Mouse (Mus musculus) activated CD4-positive, CD25-positive, alpha-beta regulatory T cell, adult 9 weeks (primary cell): Measurements from ENCODE around the gene Fkbp1b. TPM values are rescaled to one million over a fixed set of nuclear protein-coding genes. Genes with fewer than 3 reads are reported as not detected.

Experiments used
- polyA plus RNA-seq: library from polyadenylated mRNA; unstranded; fragments of 100-300 nt; shearing (Covaris generic); gene quantifications from one replicate; pipeline ENCODE4 v1.2.1, GENCODE M21; 2017

Fkbp1b gene
- not detected for polyA plus RNA-seq

DNA sequence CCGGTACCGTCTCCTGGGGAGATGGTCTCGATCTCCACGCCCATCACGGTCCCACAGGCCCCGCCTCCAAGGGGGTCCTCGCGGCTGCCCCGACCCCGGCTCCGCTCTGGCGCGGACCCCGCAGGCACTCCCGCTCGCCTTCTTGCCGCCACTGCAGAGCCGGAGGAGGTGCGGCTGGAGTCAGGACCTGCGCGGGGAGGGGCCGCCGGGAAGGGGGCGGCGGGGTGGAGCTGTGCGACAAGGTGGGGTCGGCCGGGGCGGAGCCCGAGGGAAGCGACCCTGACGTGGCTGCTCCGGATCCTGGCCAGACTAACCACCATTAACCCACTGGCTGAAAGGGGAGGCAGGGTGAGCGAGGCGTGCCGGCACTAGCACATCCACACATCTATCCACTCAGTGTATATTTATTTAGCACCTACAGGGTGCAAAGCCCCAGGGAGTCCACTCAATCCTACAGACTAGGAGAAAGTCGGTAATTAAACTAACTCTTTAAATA lies at the start of gene Fkbp1b:
Fkbp1b (minus strand) TSS at position 200 of the 496 bp plus-strand sequence.

DNA sequence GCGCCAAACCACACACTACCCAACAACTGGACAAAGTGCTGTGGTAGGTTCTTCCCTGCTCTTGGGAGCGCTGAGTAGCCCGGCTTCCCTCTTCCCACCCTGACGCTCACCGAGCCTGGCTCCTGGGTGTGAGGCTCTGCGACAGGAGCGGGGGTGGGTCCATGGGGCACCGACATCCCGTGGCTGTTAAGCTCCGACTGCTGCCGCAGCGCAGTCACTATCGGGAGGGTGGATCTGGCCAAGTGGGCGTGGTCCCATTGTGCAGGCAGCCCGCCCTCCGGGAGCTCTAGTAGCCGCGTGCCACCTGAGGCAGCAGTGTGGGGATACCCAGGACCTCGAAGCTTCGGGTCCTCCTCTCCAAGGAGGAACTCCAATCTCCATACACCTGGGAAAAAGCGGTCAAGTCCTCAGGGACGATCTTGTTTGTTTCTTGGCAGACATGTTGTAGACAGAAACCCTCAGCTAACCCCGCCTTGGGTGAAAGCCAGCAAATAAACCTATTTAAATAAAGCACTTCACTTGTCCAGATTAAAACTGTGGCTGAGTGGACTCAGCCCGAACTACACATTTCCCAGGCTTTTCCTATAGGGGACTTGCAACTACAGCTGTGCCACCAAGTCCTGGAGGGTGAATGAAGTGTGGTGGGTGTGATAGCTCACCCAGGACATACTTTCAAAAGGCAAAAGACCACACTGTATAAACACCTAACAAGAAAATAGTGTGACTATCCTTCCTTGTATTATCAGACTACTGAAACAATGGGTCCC lies 33.0 kb upstream of the Fkbp1b start, which contains the start of gene Mfsd2b:
Mfsd2b (minus strand) TSS at position 199 of the 767 bp plus-strand sequence.

DNA sequence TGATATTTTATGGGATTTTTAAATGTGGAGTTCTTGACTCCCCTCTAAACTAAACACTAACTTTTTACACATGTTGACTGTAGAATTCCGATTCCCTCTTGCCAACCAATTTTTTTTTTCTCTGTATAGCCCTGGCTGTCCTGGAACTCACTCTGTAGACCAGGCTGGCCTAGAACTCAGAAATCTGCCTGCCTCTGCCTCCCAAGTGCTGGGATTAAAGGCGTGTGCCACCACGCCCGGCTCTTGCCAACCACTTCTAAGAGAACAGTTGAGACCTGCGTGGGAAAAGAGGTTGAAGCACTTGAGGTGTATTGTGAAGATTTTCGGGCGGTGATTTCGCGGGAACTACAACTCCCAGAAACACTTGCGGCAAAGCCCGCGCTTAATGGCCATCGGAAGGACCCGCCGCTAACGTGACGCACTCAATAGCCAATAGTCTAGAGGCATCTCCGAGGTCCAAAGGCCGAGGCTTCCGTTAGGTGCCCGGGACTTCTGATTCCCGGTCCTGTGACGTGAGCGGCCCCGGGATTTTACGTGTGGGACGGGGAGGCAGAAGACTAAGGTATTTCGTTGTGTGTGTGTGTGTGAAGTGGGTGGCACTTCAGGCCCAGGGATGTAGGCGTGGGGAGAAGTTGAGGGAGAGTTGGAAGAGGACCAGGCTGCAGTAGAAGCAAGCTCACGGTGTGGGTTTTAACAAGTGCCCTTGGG lies 1.7 kb upstream of the Fkbp1b start, which contains the start of gene Wdcp:
Wdcp (plus strand) TSS at position 414 of the 708 bp plus-strand sequence.

DNA sequence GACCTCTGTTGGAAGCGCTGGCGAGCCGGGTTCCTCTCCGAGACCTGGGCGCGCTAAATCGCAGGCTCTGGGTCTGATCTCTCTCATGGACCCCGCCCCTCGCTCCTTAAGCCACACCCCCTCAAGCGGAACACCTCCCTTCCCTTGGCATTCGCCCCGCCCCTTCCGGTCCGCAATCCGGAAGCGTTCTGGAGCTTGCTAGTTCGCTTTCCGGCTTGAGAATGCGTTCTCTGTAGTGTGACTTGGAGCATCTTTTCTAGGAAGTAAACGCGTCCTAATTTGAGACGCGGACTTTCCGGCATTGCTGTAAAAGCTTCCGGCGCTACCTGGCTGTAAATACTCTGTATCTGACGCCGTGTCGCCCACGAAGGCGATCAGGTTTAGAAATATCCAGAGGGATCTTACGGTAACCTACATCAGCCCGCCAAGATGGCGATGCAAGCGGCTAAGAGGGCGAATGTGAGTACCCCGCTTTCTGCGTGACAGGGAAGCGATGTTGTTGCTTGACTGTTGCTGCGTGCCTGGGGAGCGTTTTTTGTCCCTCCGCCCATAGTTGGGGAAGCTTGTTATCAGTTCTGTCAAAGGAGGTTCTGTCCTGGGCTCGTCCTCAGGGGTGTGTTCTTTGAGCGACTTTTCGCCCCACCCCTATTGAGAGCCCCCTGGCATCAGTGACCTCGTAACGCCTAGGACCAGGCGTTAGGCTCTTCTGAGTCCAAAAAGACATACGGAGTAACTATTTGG lies 23.9 kb downstream of the Fkbp1b start, which contains the start of gene Sf3b6:
Sf3b6 (plus strand) TSS at position 184 of the 741 bp plus-strand sequence.

Other genes starting within 250 kb of the Fkbp1b start
- gene Itsn2, start 249.0 kb downstream of the Fkbp1b start, polyA plus RNA-seq: 36.1 TPM
- gene Gm3625, start 248.7 kb downstream of the Fkbp1b start, polyA plus RNA-seq: not detected
- gene Fam228a, start 103.2 kb downstream of the Fkbp1b start, polyA plus RNA-seq: 0.20 TPM
- gene Pfn4, start 72.6 kb downstream of the Fkbp1b start, polyA plus RNA-seq: not detected
- not detected for gene Fam228b, start 72.3 kb downstream of the Fkbp1b start, polyA plus RNA-seq
- 415 TPM for gene Sf3b6, start 24.0 kb downstream of the Fkbp1b start, polyA plus RNA-seq
- 11.0 TPM for gene Wdcp, start 1.7 kb upstream of the Fkbp1b start, polyA plus RNA-seq
- gene Mfsd2b, start 32.8 kb upstream of the Fkbp1b start, polyA plus RNA-seq: 0.55 TPM
- gene Ubxn2a, start 66.1 kb upstream of the Fkbp1b start, polyA plus RNA-seq: 14.6 TPM
- gene Atad2b, start 75.8 kb upstream of the Fkbp1b start, polyA plus RNA-seq: 8.5 TPM